Mouse (Mus musculus) stomach, embryonic 16.5 days (tissue): ENCODE measurements around the gene Cpd. TPM values are rescaled to one million over a fixed set of nuclear protein-coding genes. Genes with fewer than 3 reads are reported as not detected.

Source experiments
- ATAC-seq: fragments of 200-750 bp; cut with Nextera tagmentation; 2 replicates; pipeline ENCODE4 v1.8.0; 2017; ENCODE audit warnings: moderate number of reproducible peaks, moderate TSS enrichment; ENCODE audit not compliant: insufficient read depth, low FRiP score
- H3K27ac ChIP-seq: fragments of 300-500 bp; sonication (generic); 2 replicates; pipeline ENCODE4 v1.5.1; 2014; ENCODE audit warnings: low read length
- H3K27me3 ChIP-seq: fragments of 300-500 bp; sonication (generic); 2 replicates; pipeline ENCODE4 v1.6.1; 2014; ENCODE audit warnings: low read length, control low read depth, mixed read lengths; ENCODE audit not compliant: control insufficient read depth, insufficient read depth
- H3K36me3 ChIP-seq: fragments of 300-500 bp; sonication (generic); 2 replicates; pipeline ENCODE4 v1.6.1; 2014; ENCODE audit warnings: low read length; ENCODE audit not compliant: control insufficient read depth, insufficient read depth
- H3K4me1 ChIP-seq: fragments of 300-500 bp; sonication (generic); 2 replicates; pipeline ENCODE4 v1.6.1; 2014; ENCODE audit warnings: low read length, control low read depth, mixed read lengths; ENCODE audit not compliant: control insufficient read depth, insufficient read depth
- H3K4me2 ChIP-seq: fragments of 300-500 bp; sonication (generic); 2 replicates; pipeline ENCODE4 v1.6.1; 2014; ENCODE audit warnings: low read depth, low read length, mixed read lengths
- H3K4me3 ChIP-seq: fragments of 300-500 bp; sonication (generic); replicated peaks from 2 replicates; pipeline ENCODE4 v1.5.1; 2014; ENCODE audit warnings: mild to moderate bottlenecking, low read length
- H3K9ac ChIP-seq: fragments of 300-500 bp; sonication (generic); 2 replicates; pipeline ENCODE4 v1.6.1; 2014; ENCODE audit warnings: low read length
- H3K9me3 ChIP-seq: fragments of 300-500 bp; sonication (generic); replicated peaks from 2 replicates; pipeline ENCODE4 v1.6.1; 2016; ENCODE audit warnings: low read length, control low read depth; ENCODE audit not compliant: control insufficient read depth
- WGBS: fragments of 180-500 bp; shearing (Covaris S2); extraction: QIAGEN DNeasy Blood & Tissue Kit; methylation state at CpG from one replicate; pipeline ENCODE4 v1.1.7; 2014; 5-methylcytosine and 5-hydroxymethylcytosine counted together
- polyA plus RNA-seq: library from polyadenylated mRNA; unstranded; fragments of >200 nt; fragmentation: Nextera tagmentation; extraction: Ambion mirVana; gene quantifications from 2 replicates; pipeline ENCODE4 v1.2.1, GENCODE M21; 2015

Cpd gene
- polyA plus RNA-seq, 1 experiment from 2014 or later = 10.5 TPM

- no peak overlapping the region for H3K27ac ChIP-seq
- 77% methylated on average over 5 of the region's 5 CpGs for WGBS
These were observed 33.0 kb upstream of the Cpd start for GRCm38 (mm10) chr11:76879816-76880215.

GRCm38 (mm10) chr11:76874766-76875165 is 27.9 kb upstream of the Cpd start:
- Histone ChIP-seq H3K9ac (no peak overlapping the region), H3K36me3 (no peaks in the 10 kb centered on the region), H3K27ac (no peak overlapping the region), H3K9me3 (no peaks in the 10 kb centered on the region), H3K4me1 (no peaks in the 10 kb centered on the region), H3K4me2 (no peak overlapping the region), H3K27me3 (no peaks in the 10 kb centered on the region), H3K4me3 (no peak overlapping the region)
- ATAC-seq = no peak
- WGBS = 51% methylated on average over 6 of the region's 6 CpGs

More at GRCm38 (mm10) chr11:76879816-76880215, 33.0 kb upstream of the Cpd start:
- Histone ChIP-seq H3K4me2 (no peak overlapping the region), H3K27me3 (no peaks in the 10 kb centered on the region), H3K9ac (no peak overlapping the region), H3K4me3 (no peak overlapping the region), H3K9me3 (no peaks in the 10 kb centered on the region), H3K4me1 (peaks cover 4% of the 10 kb centered on the region; the same call in 1 of the 2 replicates), H3K36me3 (no peaks in the 10 kb centered on the region)
- ATAC-seq = no peak

- no peak overlapping the region for H3K4me2 ChIP-seq
- no peaks in the 10 kb centered on the region for H3K27me3 ChIP-seq
- 88% methylated on average over 5 of the region's 5 CpGs for WGBS
- no peaks in the 10 kb centered on the region for H3K9me3 ChIP-seq
- H3K4me1 ChIP-seq = no peaks in the 10 kb centered on the region
- H3K9ac ChIP-seq = no peak overlapping the region
- no peak for ATAC-seq
- H3K36me3 ChIP-seq = no peaks in the 10 kb centered on the region
- no peak overlapping the region for H3K27ac ChIP-seq
- H3K4me3 ChIP-seq = no peak overlapping the region
These were observed 27.0 kb upstream of the Cpd start for GRCm38 (mm10) chr11:76873865-76874264.

- Histone ChIP-seq H3K27ac (no peak overlapping the region), H3K4me2 (no peak overlapping the region), H3K4me3 (no peak overlapping the region), H3K4me1 (no peaks in the 10 kb centered on the region), H3K27me3 (no peaks in the 10 kb centered on the region), H3K9ac (no peak overlapping the region), H3K36me3 (no peaks in the 10 kb centered on the region), H3K9me3 (no peaks in the 10 kb centered on the region)
- no peak for ATAC-seq
- WGBS = 56% methylated on average over 11 of the region's 11 CpGs
These were observed 25.9 kb upstream of the Cpd start for GRCm38 (mm10) chr11:76872556-76873234.

- ATAC-seq = no peak
- no peak overlapping the region for H3K9ac ChIP-seq
- no peaks in the 10 kb centered on the region for H3K36me3 ChIP-seq
- no peaks in the 10 kb centered on the region for H3K9me3 ChIP-seq
- H3K4me2 ChIP-seq = no peak overlapping the region
- H3K27ac ChIP-seq = no peak overlapping the region
- H3K27me3 ChIP-seq = no peaks in the 10 kb centered on the region
- no peaks in the 10 kb centered on the region for H3K4me1 ChIP-seq
- 80% methylated on average over 3 of the region's 3 CpGs for WGBS
- H3K4me3 ChIP-seq = no peak overlapping the region
These were observed 14.4 kb upstream of the Cpd start for GRCm38 (mm10) chr11:76861185-76861584.

GRCm38 (mm10) chr11:76859261-76859660 is 12.4 kb upstream of the Cpd start:
- 53% methylated on average over 5 of the region's 5 CpGs for WGBS
- H3K4me1 ChIP-seq = 0 out of 2 replicates have a peak, but pooled peaks cover 8% of the 10 kb centered on the region
- no peaks in the 10 kb centered on the region for H3K9me3 ChIP-seq
- H3K27ac ChIP-seq = peak overlapping the region; percentile 2
- no peak overlapping the region for H3K9ac ChIP-seq
- no peak for ATAC-seq
- H3K4me3 ChIP-seq = no peak overlapping the region
- no peak overlapping the region; the same call in 1 of the 2 replicates for H3K4me2 ChIP-seq
- H3K36me3 ChIP-seq = no peaks in the 10 kb centered on the region
- no peaks in the 10 kb centered on the region for H3K27me3 ChIP-seq

GRCm38 (mm10) chr11:76858781-76859180 is 12.0 kb upstream of the Cpd start:
- Histone ChIP-seq H3K4me1 (0 out of 2 replicates have a peak, but pooled peaks cover 8% of the 10 kb centered on the region), H3K4me3 (no peak overlapping the region), H3K36me3 (no peaks in the 10 kb centered on the region), H3K27me3 (no peaks in the 10 kb centered on the region), H3K27ac (peak overlapping the region; percentile 2), H3K9me3 (no peaks in the 10 kb centered on the region), H3K9ac (no peak overlapping the region), H3K4me2 (no peak overlapping the region; the same call in 1 of the 2 replicates)
- WGBS = 46% methylated on average over 5 of the region's 5 CpGs
- ATAC-seq = peak; percentile 58; the same call in 1 of the 2 replicates

GRCm38 (mm10) chr11:76857111-76857510 is 10.3 kb upstream of the Cpd start:
- Histone ChIP-seq H3K4me2 (no peak overlapping the region), H3K4me3 (no peak overlapping the region), H3K27ac (no peak overlapping the region), H3K36me3 (no peaks in the 10 kb centered on the region), H3K9ac (no peak overlapping the region), H3K4me1 (0 out of 2 replicates have a peak, but pooled peaks cover 8% of the 10 kb centered on the region), H3K27me3 (no peaks in the 10 kb centered on the region), H3K9me3 (no peaks in the 10 kb centered on the region)
- WGBS = 69% methylated on average over 7 of the region's 7 CpGs
- no peak for ATAC-seq

- no peak overlapping the region for H3K9ac ChIP-seq
- no peak overlapping the region for H3K27ac ChIP-seq
- ATAC-seq = no peak
- no peaks in the 10 kb centered on the region for H3K9me3 ChIP-seq
- H3K4me3 ChIP-seq = no peak overlapping the region
- WGBS = 86% methylated on average over 2 of the region's 2 CpGs
- H3K27me3 ChIP-seq = no peaks in the 10 kb centered on the region
- H3K4me2 ChIP-seq = no peak overlapping the region
- 0 out of 2 replicates have a peak, but pooled peaks cover 8% of the 10 kb centered on the region for H3K4me1 ChIP-seq
- H3K36me3 ChIP-seq = no peaks in the 10 kb centered on the region
These were observed 9.8 kb upstream of the Cpd start for GRCm38 (mm10) chr11:76856601-76857000.
